Comparison of ENCODE assay signal across 8 mouse cellular contexts in genomic region chr2:84617637-84618515, GRCm38 (mm10). TPM values are rescaled to one million over a fixed set of nuclear protein-coding genes. Genes with fewer than 3 reads are reported as not detected.
DNase-seq lines count a peak whose midpoint lies in the region; ATAC-seq and TF ChIP-seq lines count a peak whose summit lies in the region.

No protein-coding gene starts in this region.

- no peak for ATAC-seq in kidney, embryonic 15.5 days (replicated peaks; ENCODE audit: low FRiP score)
- ATAC-seq in liver, embryonic 14.5 days (ENCODE audit: insufficient read depth) = peak; percentile 21; the same call in 1 of the 2 replicates
- peak; percentile 66 for ATAC-seq in neural tube, embryonic 15.5 days (ENCODE audit: low FRiP score)

- peaks cover 87% of the 10 kb centered on the region for H3K36me3 ChIP-seq in kidney, embryonic 15.5 days
- peaks cover 93% of the 10 kb centered on the region for H3K36me3 ChIP-seq in hindbrain, embryonic 10.5 days
- H3K36me3 ChIP-seq in liver, embryonic 14.5 days (replicated peaks; ENCODE audit: control insufficient read depth, insufficient read depth, low read depth) = peaks cover 41% of the 10 kb centered on the region
- H3K36me3 ChIP-seq in neural tube, embryonic 15.5 days = peaks cover 71% of the 10 kb centered on the region

- H3K27me3 ChIP-seq in kidney, embryonic 15.5 days = no peaks in the 10 kb centered on the region
- H3K27me3 ChIP-seq in hindbrain, embryonic 10.5 days (ENCODE audit: insufficient read depth, poor library complexity, severe bottlenecking) = no peaks in the 10 kb centered on the region
- no peaks in the 10 kb centered on the region for H3K27me3 ChIP-seq in liver, embryonic 14.5 days (ENCODE audit: control insufficient read depth, insufficient read depth, low read length)
- no peaks in the 10 kb centered on the region for H3K27me3 ChIP-seq in neural tube, embryonic 15.5 days (replicated peaks)

- no peaks in the 10 kb centered on the region for H3K4me1 ChIP-seq in kidney, embryonic 15.5 days
- no peaks in the 10 kb centered on the region for H3K4me1 ChIP-seq in hindbrain, embryonic 10.5 days (replicated peaks)
- peaks cover 0 to 6% of the 10 kb centered on the region in 2 experiments; a peak in 2 of 4 replicates for H3K4me1 ChIP-seq in liver, embryonic 14.5 days (replicated peaks; ENCODE audit: control insufficient read depth in 2 of 2, insufficient read depth in 2 of 2, low read length in 1 of 2)
- H3K4me1 ChIP-seq in neural tube, embryonic 15.5 days = no peaks in the 10 kb centered on the region

- H3K4me3 ChIP-seq in kidney, embryonic 15.5 days (replicated peaks) = no peak overlapping the region
- H3K4me3 ChIP-seq in hindbrain, embryonic 10.5 days = no peak overlapping the region
- no peak overlapping the region for H3K4me3 ChIP-seq in liver, embryonic 14.5 days (ENCODE audit: insufficient read depth in 1 of 2, low read depth in 2 of 2, low read length in 2 of 2)
- no peak overlapping the region for H3K4me3 ChIP-seq in neural tube, embryonic 15.5 days (replicated peaks)

- H3K27ac ChIP-seq in kidney, embryonic 15.5 days = no peak overlapping the region
- no peak overlapping the region for H3K27ac ChIP-seq in hindbrain, embryonic 10.5 days
- no peak overlapping the region for H3K27ac ChIP-seq in liver, embryonic 14.5 days
- H3K27ac ChIP-seq in neural tube, embryonic 15.5 days (replicated peaks) = no peak overlapping the region

- WGBS in kidney, embryonic 15.5 days = 68% methylated on average over 3 of the region's 3 CpGs
- 81% methylated on average over 3 of the region's 3 CpGs for WGBS in hindbrain, embryonic 10.5 days
- 42% methylated on average over 3 of the region's 3 CpGs for WGBS in liver, embryonic 14.5 days (ENCODE audit: insufficient replicate concordance)
- 78% methylated on average over 3 of the region's 3 CpGs for WGBS in neural tube, embryonic 15.5 days

- peak; percentile 61 for TF ChIP-seq CTCF in liver, embryonic 14.5 days (IDR thresholded peaks at IDR 0.05; ENCODE audit: low read depth)

- peak; percentile 83 for DNase-seq in kidney, adult 9 months
- DNase-seq in NIH3T3 (ENCODE audit: low read depth) = peak; percentile 83
- DNase-seq in embryo, embryonic 11 days = peak; percentile 50
- peak; percentile 33 for DNase-seq in hindbrain, embryonic 10.5 days (ENCODE audit: low spot score)
- DNase-seq in liver, embryonic 14.5 days (ENCODE audit: low read depth in 3 of 3, low spot score in 3 of 3) = peak in 2 of 3 experiments; percentile 32 to 52
- DNase-seq in ovary, adult 18-20 months (ENCODE audit: low spot score) = no peak

- no peak for TF ChIP-seq EP300 in liver, embryonic 14.5 days (IDR thresholded peaks at IDR 0.05; ENCODE audit: low read depth)

- H3K9me3 ChIP-seq in kidney, embryonic 15.5 days (replicated peaks) = no peaks in the 10 kb centered on the region
- H3K9me3 ChIP-seq in hindbrain, embryonic 10.5 days = no peaks in the 10 kb centered on the region
- H3K9me3 ChIP-seq in liver, embryonic 14.5 days (ENCODE audit: control insufficient read depth, low read length) = no peaks in the 10 kb centered on the region
- H3K9me3 ChIP-seq in neural tube, embryonic 15.5 days (replicated peaks) = no peaks in the 10 kb centered on the region

- H3K9ac ChIP-seq in kidney, embryonic 15.5 days = no peak overlapping the region
- H3K9ac ChIP-seq in liver, embryonic 14.5 days (replicated peaks) = no peak overlapping the region
- no peak overlapping the region for H3K9ac ChIP-seq in neural tube, embryonic 15.5 days (replicated peaks)

- no peak overlapping the region for H3K4me2 ChIP-seq in kidney, embryonic 15.5 days
- no peak overlapping the region for H3K4me2 ChIP-seq in liver, embryonic 14.5 days (ENCODE audit: low read depth)
- H3K4me2 ChIP-seq in neural tube, embryonic 15.5 days = no peak overlapping the region

RNA-seq across cellular contexts. Expression of gene Ctnnd1, which starts 32.7 kb away (rescaled TPM):
- 50.3 and 54.7 TPM in 2 replicates for polyA plus RNA-seq in kidney, embryonic 15.5 days (2015; fragmentation: Nextera tagmentation; extraction: Ambion mirVana)
- polyA plus RNA-seq in hindbrain, embryonic 10.5 days (2016; fragmentation: Nextera tagmentation; extraction: Ambion mirVana) = 33.2 and 39.7 TPM in 2 replicates
- 14.6 and 16.0 TPM in 2 replicates for polyA plus RNA-seq in liver, embryonic 14.5 days (2012; rRNA removed)
- 8.5 and 9.8 TPM in 2 replicates for polyA plus RNA-seq in liver, embryonic 14.5 days (2014; fragmentation: Nextera tagmentation; extraction: Ambion mirVana)
- polyA plus RNA-seq in neural tube, embryonic 15.5 days (2015; fragmentation: Nextera tagmentation; extraction: Ambion mirVana) = 27.5 and 27.6 TPM in 2 replicates

RNA-seq across cellular contexts. Expression of gene Btbd18, which starts 41.0 kb away (rescaled TPM):
- polyA plus RNA-seq in kidney, embryonic 15.5 days (2015; fragmentation: Nextera tagmentation; extraction: Ambion mirVana) = 0.26 and 0.34 TPM in 2 replicates
- polyA plus RNA-seq in hindbrain, embryonic 10.5 days (2016; fragmentation: Nextera tagmentation; extraction: Ambion mirVana) = 0.25 and 0.31 TPM in 2 replicates
- polyA plus RNA-seq in liver, embryonic 14.5 days (2012; rRNA removed) = not detected in 2 replicates
- polyA plus RNA-seq in liver, embryonic 14.5 days (2014; fragmentation: Nextera tagmentation; extraction: Ambion mirVana) = 0.05 TPM in 1 of 2 replicates, not detected in the other
- 0.28 and 0.36 TPM in 2 replicates for polyA plus RNA-seq in neural tube, embryonic 15.5 days (2015; fragmentation: Nextera tagmentation; extraction: Ambion mirVana)

RNA-seq across cellular contexts. Expression of gene Selenoh, which starts 52.7 kb away (rescaled TPM):
- polyA plus RNA-seq in kidney, embryonic 15.5 days (2015; fragmentation: Nextera tagmentation; extraction: Ambion mirVana) = 355 and 388 TPM in 2 replicates
- polyA plus RNA-seq in hindbrain, embryonic 10.5 days (2016; fragmentation: Nextera tagmentation; extraction: Ambion mirVana) = 515 and 539 TPM in 2 replicates
- polyA plus RNA-seq in liver, embryonic 14.5 days (2012; rRNA removed) = 97.8 and 135 TPM in 2 replicates
- polyA plus RNA-seq in liver, embryonic 14.5 days (2014; fragmentation: Nextera tagmentation; extraction: Ambion mirVana) = 115 TPM in 2 replicates
- 189 and 204 TPM in 2 replicates for polyA plus RNA-seq in neural tube, embryonic 15.5 days (2015; fragmentation: Nextera tagmentation; extraction: Ambion mirVana)

RNA-seq across cellular contexts. Expression of gene Gm28635, which starts 60.0 kb away (rescaled TPM):
- not detected in 2 replicates for polyA plus RNA-seq in kidney, embryonic 15.5 days (2015; fragmentation: Nextera tagmentation; extraction: Ambion mirVana)
- not detected in 2 replicates for polyA plus RNA-seq in hindbrain, embryonic 10.5 days (2016; fragmentation: Nextera tagmentation; extraction: Ambion mirVana)
- polyA plus RNA-seq in liver, embryonic 14.5 days (2012; rRNA removed) = 0.01 TPM in 1 of 2 replicates, not detected in the other
- not detected in 2 replicates for polyA plus RNA-seq in liver, embryonic 14.5 days (2014; fragmentation: Nextera tagmentation; extraction: Ambion mirVana)
- not detected in 2 replicates for polyA plus RNA-seq in neural tube, embryonic 15.5 days (2015; fragmentation: Nextera tagmentation; extraction: Ambion mirVana)
